20 mouse cellular contexts compared by ENCODE assay signal in the genomic region with DNA sequence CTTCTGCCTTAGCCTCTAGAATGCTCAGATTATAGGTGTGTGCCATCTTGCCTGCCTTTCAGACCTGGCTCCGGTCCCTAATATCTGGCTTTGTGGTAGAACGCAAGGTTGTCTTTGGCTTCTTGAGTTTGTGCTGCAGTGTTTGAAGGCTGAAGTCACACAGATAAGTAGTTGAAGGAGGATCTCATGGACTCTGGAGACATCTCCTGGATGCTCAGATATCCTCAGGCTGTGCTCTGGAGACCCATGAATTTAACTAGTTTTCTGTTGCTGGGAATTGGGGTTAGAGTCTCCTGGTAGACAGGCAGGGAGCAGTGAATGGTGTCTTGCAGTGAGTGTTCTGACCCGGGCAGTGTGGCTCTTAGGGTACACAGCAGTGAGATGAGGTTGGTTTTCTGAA. TPM values are rescaled to one million over a fixed set of nuclear protein-coding genes. Genes with fewer than 3 reads are reported as not detected.
DNase-seq lines count a peak whose midpoint lies in the region; ATAC-seq and TF ChIP-seq lines count a peak whose summit lies in the region.
"Had no signal": no experiment of that assay in that cellular context is flagged by ENCODE, and none has a peak within 500 bp of the region (broad histone marks: within the 10 kb centered on the region; RNA-seq: fewer than 3 reads in every experiment).

No protein-coding gene starts in this region.

- H3K27me3 ChIP-seq in hindbrain, postnatal 0 days (ENCODE audit: insufficient read depth, low read length), result no peaks in the 10 kb centered on the region
- 0 out of 2 replicates have a peak, but pooled peaks cover under 1% of the 10 kb centered on the region for H3K27me3 ChIP-seq in hindbrain, embryonic 12.5 days
- 0 out of 2 replicates have a peak, but pooled peaks cover 3% of the 10 kb centered on the region for H3K27me3 ChIP-seq in lung, embryonic 14.5 days (ENCODE audit: insufficient read depth, low read length)
- H3K27me3 ChIP-seq: CH12.LX; embryonic facial prominence, embryonic 12.5 days; forebrain, embryonic 13.5 days; heart, embryonic 12.5 days had no signal

- WGBS in hindbrain, postnatal 0 days, result 82% methylated on average over 3 of the region's 3 CpGs
- WGBS in hindbrain, embryonic 12.5 days, result 97% methylated on average over 3 of the region's 3 CpGs
- WGBS in lung, embryonic 14.5 days, result 75% methylated on average over 3 of the region's 3 CpGs

- no peak overlapping the region for H3K27ac ChIP-seq in hindbrain, postnatal 0 days
- no peak overlapping the region for H3K27ac ChIP-seq in hindbrain, embryonic 12.5 days
- H3K27ac ChIP-seq in lung, embryonic 14.5 days (ENCODE audit: low read depth), result no peak overlapping the region
- H3K27ac ChIP-seq: embryonic facial prominence, embryonic 12.5 days; forebrain, embryonic 13.5 days; hindbrain, embryonic 15.5 days; liver, embryonic 12.5 days had no signal

- no peak overlapping the region for H3K9ac ChIP-seq in hindbrain, postnatal 0 days (replicated peaks; ENCODE audit: low read length)
- H3K9ac ChIP-seq in hindbrain, embryonic 12.5 days, result no peak overlapping the region
- no peak overlapping the region for H3K9ac ChIP-seq in lung, embryonic 14.5 days
- H3K9ac ChIP-seq: embryonic facial prominence, embryonic 12.5 days; forebrain, embryonic 13.5 days; heart, embryonic 12.5 days; hindbrain, embryonic 15.5 days; liver, embryonic 12.5 days had no signal

- TF ChIP-seq CTCF in hindbrain, postnatal 0 days (IDR thresholded peaks at IDR 0.05; ENCODE audit: low read depth), result peak; percentile 44; the same call in 1 of the 2 replicates
- TF ChIP-seq CTCF in lung, embryonic 14.5 days (IDR thresholded peaks at IDR 0.05; ENCODE audit: low read depth), result peak; percentile 15; the same call in 1 of the 2 replicates

- no peak overlapping the region for H3K4me3 ChIP-seq in hindbrain, postnatal 0 days (ENCODE audit: low read length)
- H3K4me3 ChIP-seq in hindbrain, embryonic 12.5 days, result no peak overlapping the region
- no peak overlapping the region for H3K4me3 ChIP-seq in lung, embryonic 14.5 days (ENCODE audit: low read depth, low read length)
- H3K4me3 ChIP-seq: embryonic facial prominence, embryonic 12.5 days; erythroblast, embryonic 14.5 days; forebrain, embryonic 13.5 days; heart, embryonic 12.5 days; hindbrain, embryonic 15.5 days; liver, embryonic 12.5 days had no signal

- H3K4me2 ChIP-seq in hindbrain, postnatal 0 days (ENCODE audit: low read depth, low read length), result no peak overlapping the region
- H3K4me2 ChIP-seq in hindbrain, embryonic 12.5 days (replicated peaks), result no peak overlapping the region
- H3K4me2 ChIP-seq in lung, embryonic 14.5 days, result no peak overlapping the region
- H3K4me2 ChIP-seq: embryonic facial prominence, embryonic 12.5 days; forebrain, embryonic 13.5 days; heart, embryonic 12.5 days; hindbrain, embryonic 15.5 days; liver, embryonic 12.5 days had no signal

- H3K9me3 ChIP-seq in hindbrain, postnatal 0 days (ENCODE audit: low read length), result no peaks in the 10 kb centered on the region
- H3K9me3 ChIP-seq in hindbrain, embryonic 12.5 days (replicated peaks), result no peaks in the 10 kb centered on the region
- H3K9me3 ChIP-seq in lung, embryonic 14.5 days (ENCODE audit: low read depth, low read length), result no peaks in the 10 kb centered on the region
- H3K9me3 ChIP-seq: embryonic facial prominence, embryonic 12.5 days; forebrain, embryonic 13.5 days; heart, embryonic 12.5 days; hindbrain, embryonic 15.5 days; liver, embryonic 12.5 days had no signal

- ATAC-seq in hindbrain, postnatal 0 days, result no peak
- no peak for ATAC-seq in hindbrain, embryonic 12.5 days (ENCODE audit: low FRiP score)
- no peak for ATAC-seq in lung, embryonic 14.5 days (ENCODE audit: insufficient read depth)
- 0 out of 2 replicates have a peak, but pooled peaks have one; percentile 18 for ATAC-seq in megakaryocyte progenitor cell, adult 5-6 weeks (replicated peaks; ENCODE audit: poor library complexity)
- ATAC-seq: forebrain, embryonic 13.5 days; liver, embryonic 12.5 days had no signal

- H3K36me3 ChIP-seq in hindbrain, postnatal 0 days (ENCODE audit: insufficient read depth, low read length), result no peaks in the 10 kb centered on the region
- no peaks in the 10 kb centered on the region for H3K36me3 ChIP-seq in hindbrain, embryonic 12.5 days
- H3K36me3 ChIP-seq in lung, embryonic 14.5 days (ENCODE audit: insufficient read depth), result no peaks in the 10 kb centered on the region
- H3K36me3 ChIP-seq: embryonic facial prominence, embryonic 12.5 days; hindbrain, embryonic 15.5 days; liver, embryonic 12.5 days had no signal

- DNase-seq in cerebellum, adult 9-11 months, result peak; percentile 16
- DNase-seq in cerebellum, adult 8-10 months, result no peak
- DNase-seq in hindbrain, postnatal 0 days (ENCODE audit: low spot score), result no peak
- DNase-seq in lung, embryonic 14.5 days, result no peak
- no peak for DNase-seq in lung, postnatal 10 days
- no peak for DNase-seq in urinary bladder, adult 2 months (ENCODE audit: low spot score)
- DNase-seq: heart, postnatal 36 days; kidney, adult 18-20 months; kidney, postnatal 25 days; lung, postnatal 14 days; right cerebral cortex, postnatal 4 days had no signal

- peaks cover 4% of the 10 kb centered on the region; the same call in 1 of the 2 replicates for H3K4me1 ChIP-seq in hindbrain, postnatal 0 days (ENCODE audit: insufficient read depth, low read length)
- H3K4me1 ChIP-seq in hindbrain, embryonic 12.5 days, result peaks cover 8% of the 10 kb centered on the region
- 0 out of 2 replicates have a peak, but pooled peaks cover 3% of the 10 kb centered on the region for H3K4me1 ChIP-seq in lung, embryonic 14.5 days (ENCODE audit: insufficient read depth)
- H3K4me1 ChIP-seq: embryonic facial prominence, embryonic 12.5 days had no signal

RNA-seq across cellular contexts. Expression of gene Ak4, which starts 6.6 kb away (rescaled TPM):
- total RNA-seq in hindbrain, postnatal 0 days (2014; rRNA removed), result 18.6 and 23.6 TPM in 2 replicates
- 8.2 and 8.4 TPM in 2 replicates for polyA plus RNA-seq in hindbrain, postnatal 0 days (2015; fragmentation: Nextera tagmentation; extraction: Ambion mirVana)
- polyA plus RNA-seq in hindbrain, embryonic 12.5 days (2016; fragmentation: Nextera tagmentation; extraction: Ambion mirVana), result 11.5 and 13.9 TPM in 2 replicates
- 5.2 and 5.9 TPM in 2 replicates for polyA plus RNA-seq in lung, embryonic 14.5 days (2014; fragmentation: Nextera tagmentation; extraction: Ambion mirVana)
- total RNA-seq in megakaryocyte progenitor cell, adult 5-6 weeks (2015), result 11.9 and 13.5 TPM in 2 replicates
- total RNA-seq in megakaryocyte progenitor cell, adult 5-6 weeks (2017), result 20.3 and 23.2 TPM in 2 replicates
- polyA plus RNA-seq in urinary bladder, adult 2 months (2012; rRNA removed), result 9.5 and 9.8 TPM in 2 replicates
